Mouse (Mus musculus): ENCODE data around the gene Stk35.

- no peak for TF ChIP-seq CTCF (IDR thresholded peaks at IDR 0.05; ENCODE audit: control insufficient read depth, insufficient read depth, insufficient read length)
- TF ChIP-seq CEBPB (IDR thresholded peaks at IDR 0.05; ENCODE audit: low read depth), result no peak
- no peak for TF ChIP-seq MAX (IDR thresholded peaks at IDR 0.05)
- no peak for TF ChIP-seq MYOG (IDR thresholded peaks at IDR 0.05; ENCODE audit: control insufficient read depth, extremely low read depth, insufficient read length)
These were observed 38.0 kb downstream of the Stk35 start for GRCm38 (mm10) chr2:129838321-129838720.
